In the genomic region with DNA sequence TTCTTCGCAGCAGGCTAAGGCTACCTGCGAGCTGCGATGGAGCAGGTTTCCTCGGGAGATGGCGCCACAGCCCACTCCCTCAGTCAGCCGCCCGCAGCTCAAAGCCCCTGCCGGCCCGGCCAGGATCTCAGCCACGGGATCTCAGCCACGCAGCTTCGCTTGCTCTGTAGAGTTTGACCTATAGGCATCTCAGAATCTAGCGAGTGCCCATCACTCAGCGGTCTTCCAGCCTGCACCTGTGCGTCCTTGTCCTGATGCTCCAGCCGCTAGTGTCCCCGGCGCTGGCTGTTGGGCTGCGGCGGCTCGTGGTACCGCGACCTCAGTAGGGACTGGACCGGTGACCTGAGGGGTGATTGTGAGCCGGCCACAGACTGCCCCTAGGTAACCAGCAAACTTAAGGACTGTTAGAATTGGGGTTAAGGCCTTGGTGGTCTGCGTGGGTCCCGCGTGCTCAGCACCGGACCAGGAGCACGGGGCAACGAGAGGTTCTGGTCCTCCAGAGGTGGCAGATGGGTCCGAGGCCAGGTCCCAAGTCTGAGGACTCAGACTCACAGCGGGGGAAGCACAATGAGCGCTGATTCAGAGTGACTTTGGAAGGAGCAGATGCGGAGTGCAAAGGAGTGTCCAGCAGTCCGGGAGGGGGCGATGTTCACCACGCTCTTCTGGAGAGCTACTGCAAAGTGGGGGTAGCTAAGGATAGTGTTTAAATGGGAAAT, we compare ENCODE assay signal across 9 mouse cellular contexts. TPM values are rescaled to one million over a fixed set of nuclear protein-coding genes. Genes with fewer than 3 reads are reported as not detected.
DNase-seq lines count a peak whose midpoint lies in the region; ATAC-seq and TF ChIP-seq lines count a peak whose summit lies in the region.
"Had no signal": no experiment of that assay in that cellular context is flagged by ENCODE, and none has a peak within 500 bp of the region (broad histone marks: within the 10 kb centered on the region; RNA-seq: fewer than 3 reads in every experiment).

No protein-coding gene starts in this region.

- TF ChIP-seq CTCF in embryonic fibroblast, embryonic 13.5 days (IDR thresholded peaks at IDR 0.05; ENCODE audit: borderline replicate concordance, insufficient read depth, low read length), result peak; percentile 76

- DNase-seq in heart, adult 18-20 months, result no peak
- DNase-seq in ovary, postnatal 36 days (ENCODE audit: low spot score), result no peak
- no peak for DNase-seq in urinary bladder, postnatal 10 days (ENCODE audit: low spot score)

- no peak overlapping the region for H3K27ac ChIP-seq in heart, embryonic 11.5 days (ENCODE audit: low read depth, low read length)
- no peak overlapping the region for H3K27ac ChIP-seq in embryonic fibroblast, embryonic 13.5 days (ENCODE audit: insufficient read depth, low read length)
- no peak overlapping the region for H3K27ac ChIP-seq in kidney, embryonic 15.5 days

- H3K9ac ChIP-seq in heart, embryonic 11.5 days (ENCODE audit: low read depth, low read length), result no peak overlapping the region; the same call in 1 of the 2 replicates
- H3K9ac ChIP-seq in kidney, embryonic 15.5 days, result no peak overlapping the region

- no peaks in the 10 kb centered on the region for H3K9me3 ChIP-seq in heart, embryonic 11.5 days (replicated peaks; ENCODE audit: control insufficient read depth, low read length)
- H3K9me3 ChIP-seq in kidney, embryonic 15.5 days (replicated peaks), result no peaks in the 10 kb centered on the region

- no peak for TF ChIP-seq POLR2A in embryonic fibroblast, embryonic 13.5 days (IDR thresholded peaks at IDR 0.05; ENCODE audit: low read depth, low read length)

- peak overlapping the region; percentile 85 for H3K4me2 ChIP-seq in heart, embryonic 11.5 days
- peak overlapping the region; percentile 64 for H3K4me2 ChIP-seq in kidney, embryonic 15.5 days

- 1% methylated on average over 38 of the region's 38 CpGs for WGBS in heart, embryonic 11.5 days (ENCODE audit: insufficient replicate concordance)
- under 1% methylated on average over 38 of the region's 38 CpGs for WGBS in kidney, embryonic 15.5 days

- peak overlapping the region; percentile 36 for H3K4me3 ChIP-seq in heart, embryonic 11.5 days (ENCODE audit: low read depth, low read length)
- peak overlapping the region; percentile 8; the same call in 1 of the 2 replicates for H3K4me3 ChIP-seq in embryonic fibroblast, embryonic 13.5 days (ENCODE audit: insufficient read depth, low read length)
- peak overlapping the region; percentile 33 for H3K4me3 ChIP-seq in kidney, embryonic 15.5 days (replicated peaks)

- no peaks in the 10 kb centered on the region for H3K36me3 ChIP-seq in heart, embryonic 11.5 days (ENCODE audit: control insufficient read depth, insufficient read depth, low read length)
- H3K36me3 ChIP-seq in kidney, embryonic 15.5 days, result no peaks in the 10 kb centered on the region

- H3K4me1 ChIP-seq in heart, embryonic 11.5 days (ENCODE audit: control insufficient read depth, insufficient read depth, low read length), result no peaks in the 10 kb centered on the region
- H3K4me1 ChIP-seq in embryonic fibroblast, embryonic 13.5 days (ENCODE audit: control insufficient read depth, insufficient read depth, low read length), result no peaks in the 10 kb centered on the region
- peaks cover 8% of the 10 kb centered on the region for H3K4me1 ChIP-seq in kidney, embryonic 15.5 days

- H3K27me3 ChIP-seq in heart, embryonic 11.5 days (ENCODE audit: control insufficient read depth, insufficient read depth, low read length), result peaks cover 51% of the 10 kb centered on the region
- peaks cover 91% of the 10 kb centered on the region for H3K27me3 ChIP-seq in kidney, embryonic 15.5 days

- peak; percentile 52 for ATAC-seq in heart, embryonic 11.5 days (replicated peaks; ENCODE audit: insufficient number of reproducible peaks, low FRiP score, low TSS enrichment)
- ATAC-seq in kidney, embryonic 15.5 days (replicated peaks; ENCODE audit: low FRiP score), result peak; percentile 70
- peak; percentile 55 for ATAC-seq in megakaryocyte progenitor cell, adult 5-6 weeks (replicated peaks; ENCODE audit: poor library complexity)
- no peak for ATAC-seq in monocyte, adult 5-6 weeks (replicated peaks; ENCODE audit: insufficient number of reproducible peaks, low FRiP score, low TSS enrichment, poor library complexity, severe bottlenecking)

RNA-seq across cellular contexts. Expression of a gene that starts 10.3 kb away (rescaled TPM):
- polyA plus RNA-seq in heart, embryonic 11.5 days (2014; fragmentation: Nextera tagmentation; extraction: Ambion mirVana), result 0.08 and 0.50 TPM in 2 replicates
- under 1 TPM; 0.07 to 0.64 TPM for total RNA-seq in heart, adult 18-20 months (2021)
- 3.0 and 3.5 TPM in 2 replicates for polyA plus RNA-seq in embryonic fibroblast, embryonic 13.5 days (2011; ENCODE audit: insufficient read length, low read depth, missing spikeins)
- 0.13 and 0.14 TPM in 2 replicates for polyA plus RNA-seq in kidney, embryonic 15.5 days (2015; fragmentation: Nextera tagmentation; extraction: Ambion mirVana)
- not detected in 2 replicates for total RNA-seq in megakaryocyte progenitor cell, adult 5-6 weeks (2015)
- not detected in 2 replicates for total RNA-seq in megakaryocyte progenitor cell, adult 5-6 weeks (2017)
- total RNA-seq in monocyte, adult 5-6 weeks (2017), result not detected in 3 replicates
- total RNA-seq: hematopoietic stem cell, adult 5-6 weeks had no signal
